Mouse (Mus musculus) left cerebral cortex, postnatal 25 days (tissue): ENCODE results near the gene Arfgap3. TPM values are rescaled to one million over a fixed set of nuclear protein-coding genes. Genes with fewer than 3 reads are reported as not detected.

Experiments used
- DNase-seq, 2 experiments: peaks; one replicate each; pipeline ENCODE4 v3.0.0; 2022; ENCODE audit warnings: low spot score in 2 of 2, mixed read lengths in 1 of 2
- intact Hi-C: fragments of 180-260 bp; cut with DNase I; formaldehyde crosslinking; loops from one replicate; pipeline ENCODE4 v1.15.1; 2025
- total RNA-seq, 2 experiments: library from RNA; stranded (reverse); gene quantifications; 2 replicates each; pipeline ENCODE4 v1.2.3; 2021

Arfgap3 gene
- total RNA-seq, 2 experiments from 2014 or later, result 17.3 to 24.4 TPM

DNA sequence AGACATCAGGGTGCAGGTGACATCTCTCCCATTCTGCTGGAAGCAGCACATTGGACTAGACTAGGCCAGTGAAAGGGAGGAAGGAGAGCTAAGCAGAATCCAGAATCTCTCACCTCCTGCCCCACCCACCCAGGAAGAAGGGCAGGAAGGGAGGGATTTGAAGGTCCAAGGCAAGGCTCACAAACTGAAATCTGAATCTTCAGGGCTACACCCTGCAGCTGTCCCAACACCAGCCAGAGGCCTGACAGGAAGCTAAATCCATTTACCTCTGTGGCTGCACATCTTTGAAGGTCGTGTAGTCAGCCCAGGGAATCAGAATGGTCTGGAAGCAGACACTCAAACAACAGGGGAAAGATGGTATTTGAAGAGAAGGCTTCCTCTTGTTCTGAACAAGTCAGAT is 84.8 kb downstream of the Arfgap3 start:
- intact Hi-C loops, result no loop called here
- no peak for DNase-seq

DNA sequence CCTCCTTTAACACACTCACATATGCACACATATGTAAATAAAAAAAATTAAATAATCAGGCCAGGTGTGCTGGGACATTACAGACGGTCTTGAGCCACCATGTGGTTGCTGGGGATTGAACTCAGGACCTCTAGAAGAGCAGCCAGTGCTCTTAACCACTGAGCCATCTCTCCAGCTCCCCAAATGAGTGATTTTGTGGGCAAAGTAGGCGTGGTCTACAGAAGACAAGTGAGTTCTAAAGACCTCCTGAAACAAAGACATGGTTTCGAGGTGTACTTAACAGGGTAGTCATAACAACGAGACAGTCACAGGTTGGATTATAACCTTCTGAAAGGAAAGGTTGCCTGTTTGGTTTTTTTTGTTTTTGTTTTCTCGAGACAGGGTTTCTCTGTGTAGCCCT is 86.6 kb downstream of the Arfgap3 start:
- intact Hi-C loops, result no loop called here

DNA sequence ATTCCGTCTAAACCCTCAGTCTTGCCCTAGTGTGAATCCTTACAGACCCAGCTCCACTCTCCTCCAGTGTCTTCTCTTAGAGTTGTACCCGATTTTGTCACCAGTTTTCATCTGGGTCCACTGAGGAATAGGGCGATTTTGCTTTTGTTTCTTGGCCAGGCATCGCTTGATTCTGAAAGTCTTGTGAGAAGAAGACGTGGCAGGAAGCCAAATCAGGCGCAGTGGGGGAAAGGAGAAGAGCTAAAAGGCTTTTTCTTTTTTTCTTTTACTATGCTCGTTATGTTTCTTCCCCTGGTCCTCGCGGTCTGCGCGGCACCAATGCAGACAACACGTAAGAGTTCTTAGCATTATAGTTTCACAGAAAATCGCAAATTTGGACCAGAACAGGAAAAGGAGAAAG is 92.1 kb downstream of the Arfgap3 start:
- no peak for DNase-seq
- intact Hi-C loops, result no loop called here

More for the DNA sequence above, 86.6 kb downstream of the Arfgap3 start:
- no peak for DNase-seq

DNA sequence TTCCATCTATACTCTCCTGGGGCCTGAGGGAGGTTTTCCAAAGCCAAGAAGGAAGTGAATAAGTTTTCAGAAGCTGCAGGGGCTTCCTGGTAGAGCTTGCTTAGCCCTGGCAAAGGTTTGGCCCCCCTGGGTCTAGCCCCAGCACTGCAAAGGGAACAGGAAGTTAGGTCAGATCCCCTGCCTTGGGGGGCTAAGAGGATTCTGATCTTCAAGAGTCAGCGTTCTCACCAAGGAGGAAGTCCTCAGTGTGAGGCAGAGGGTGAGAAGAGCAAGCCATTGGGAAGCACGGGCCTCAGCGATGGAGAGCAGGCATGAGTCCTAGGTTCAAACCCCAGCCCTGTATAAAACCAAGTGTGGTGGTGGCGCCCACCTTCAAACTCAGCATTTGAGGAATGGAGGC is 93.6 kb downstream of the Arfgap3 start:
- intact Hi-C loops, result no loop called here
- DNase-seq, result no peak

DNA sequence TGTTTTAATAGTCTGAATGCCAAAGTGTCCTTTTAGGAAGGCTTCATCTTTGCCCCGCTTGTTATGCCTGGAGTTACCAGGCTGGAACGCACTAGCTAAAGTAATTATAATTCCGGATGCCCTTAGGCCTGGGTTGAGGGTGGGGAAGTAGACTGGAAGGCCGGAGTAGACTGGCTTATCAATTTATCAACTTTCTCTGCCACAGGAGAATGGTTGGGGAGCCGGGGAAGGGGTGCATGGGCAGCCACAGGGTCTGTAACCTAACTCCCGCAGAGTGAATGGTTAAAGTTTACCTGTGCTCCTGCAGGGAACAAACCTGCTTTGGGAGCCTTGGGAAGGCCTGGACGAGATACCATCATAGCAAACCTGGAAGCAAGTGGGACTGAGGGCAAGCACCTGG is 94.1 kb downstream of the Arfgap3 start:
- DNase-seq, result no peak
- intact Hi-C loops, result no loop called here

DNA sequence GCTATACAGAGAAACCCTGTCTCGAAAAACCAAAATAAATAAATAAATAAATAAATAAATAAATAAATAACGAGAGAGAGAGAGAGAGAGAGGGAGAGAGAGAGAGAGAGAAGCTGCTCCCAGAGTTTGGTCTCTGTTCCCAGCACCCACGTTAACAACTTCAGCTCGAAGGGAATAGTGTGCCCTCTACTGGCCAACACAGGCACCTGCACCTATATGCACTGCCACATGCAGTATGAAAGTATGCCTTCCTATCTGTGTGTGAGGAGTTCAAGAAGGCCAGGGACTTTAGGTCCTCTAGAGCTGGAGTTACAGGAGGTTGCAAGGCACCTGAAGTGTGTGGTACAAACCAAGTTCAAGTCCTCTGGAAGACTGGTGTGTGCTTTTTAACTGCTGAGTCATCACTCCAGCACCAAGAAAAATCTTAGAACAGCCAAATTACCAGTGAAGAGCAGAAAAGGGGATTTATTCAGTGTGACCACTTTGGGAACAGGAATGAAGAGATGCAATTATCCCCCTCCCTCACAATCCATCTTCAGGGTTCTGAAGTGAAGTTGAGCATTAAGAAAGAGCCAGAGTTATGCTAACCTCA is 94.8 kb downstream of the Arfgap3 start:
- DNase-seq, result no peak
- intact Hi-C loops, result no loop called here

DNA sequence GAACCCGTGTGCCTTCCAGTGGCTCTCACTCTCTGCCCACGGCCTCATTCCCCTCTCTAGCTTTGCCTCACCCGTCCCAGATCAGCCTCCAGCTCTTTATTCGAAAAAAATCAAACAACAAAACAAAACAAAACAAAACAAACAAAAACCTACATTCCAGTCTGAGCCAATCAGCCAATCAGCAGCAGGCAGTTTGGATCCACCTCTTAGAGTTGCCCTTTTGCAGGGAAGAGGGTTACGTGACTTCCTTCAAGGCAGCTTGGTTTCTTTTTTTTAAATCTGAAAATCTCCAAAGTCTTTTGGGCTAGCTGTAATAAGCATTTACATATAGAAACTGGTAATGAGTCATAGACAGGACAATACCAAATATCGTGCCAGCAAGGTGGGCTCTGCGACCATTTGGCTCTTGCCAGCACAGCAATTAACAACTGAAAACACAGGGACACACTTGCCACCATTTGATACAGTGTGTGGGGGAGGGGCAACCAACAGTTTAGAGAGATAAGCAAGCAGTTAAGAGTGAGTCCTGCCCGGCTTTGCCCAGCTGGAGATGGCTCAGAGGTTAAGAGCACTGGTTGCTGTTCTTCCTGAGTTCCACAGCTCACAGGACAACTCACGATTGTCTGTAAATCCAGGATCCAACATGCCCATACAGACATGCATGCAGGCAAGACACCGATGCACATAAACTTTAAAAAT is 95.5 kb downstream of the Arfgap3 start:
- intact Hi-C loops, result no loop called here

DNA sequence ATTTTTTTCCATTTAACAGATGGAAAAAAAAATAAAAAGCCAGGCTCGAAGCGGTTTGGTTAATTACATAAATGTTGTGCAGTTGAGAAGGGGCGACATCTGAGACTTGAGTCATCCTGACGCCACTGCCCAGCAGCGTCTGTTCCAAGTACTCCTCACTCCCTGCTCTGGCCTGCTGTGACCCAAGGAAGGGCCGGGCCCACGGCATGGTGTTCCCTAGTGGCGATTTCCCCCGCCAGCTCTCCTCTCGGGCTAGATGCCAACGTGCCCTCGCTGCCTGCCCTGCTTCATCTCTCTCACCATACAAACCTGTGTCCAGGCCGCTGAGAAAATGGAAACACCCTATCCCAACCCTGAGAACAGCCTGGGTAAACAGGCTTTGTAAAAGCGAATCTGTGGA is 98.0 kb downstream of the Arfgap3 start:
- intact Hi-C loops, result no loop called here
- DNase-seq, result no peak

More for the DNA sequence above, 95.5 kb downstream of the Arfgap3 start:
- no peak for DNase-seq

DNA sequence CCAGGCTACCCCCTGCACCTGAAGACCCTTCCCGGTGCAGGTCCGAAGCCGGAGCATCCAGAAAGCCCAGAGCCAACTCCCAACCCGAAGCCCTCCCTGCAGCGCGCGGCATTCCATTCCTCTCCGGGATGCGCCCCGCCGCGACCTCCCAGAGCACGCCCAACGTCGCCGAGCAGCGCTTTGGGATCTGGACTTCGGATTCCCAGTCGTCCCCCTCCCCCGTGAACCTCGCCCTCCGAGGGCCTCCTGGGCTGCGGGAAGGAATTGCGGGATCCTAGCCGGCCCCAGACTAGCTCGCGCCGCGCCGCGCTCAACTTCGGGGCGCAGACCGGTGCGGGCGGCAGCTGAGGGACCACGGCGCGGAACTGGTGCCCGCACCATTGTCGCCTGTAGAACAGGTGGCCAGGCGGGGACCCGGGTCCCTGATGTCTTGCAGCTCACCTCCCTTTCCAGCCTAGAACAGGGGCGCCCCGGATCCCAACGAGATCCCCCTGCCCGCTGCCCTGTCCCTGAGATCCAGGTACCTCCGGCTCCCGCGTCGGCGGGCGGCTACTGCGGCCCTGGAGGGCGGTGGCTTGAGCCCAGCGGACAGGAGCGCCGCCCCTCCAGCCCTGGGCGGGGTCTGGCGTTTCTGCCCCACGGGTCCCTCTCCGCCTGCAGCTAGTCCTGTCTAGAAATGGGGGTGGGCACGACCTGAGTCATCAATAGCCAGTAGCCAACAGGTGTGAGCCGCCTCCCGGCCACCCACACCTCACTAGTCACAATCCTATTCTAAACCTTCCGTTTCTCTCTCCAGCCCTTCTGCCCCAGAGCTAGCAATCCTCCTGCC is 98.7 kb downstream of the Arfgap3 start, which contains the start of gene A4galt:
Gene A4galt, minus strand, starts transcription at position 599 of the 829 bp plus-strand sequence.
- intact Hi-C loops, result no loop called here
- DNase-seq, result peak in 1 of 2 experiments; percentile 32

DNA sequence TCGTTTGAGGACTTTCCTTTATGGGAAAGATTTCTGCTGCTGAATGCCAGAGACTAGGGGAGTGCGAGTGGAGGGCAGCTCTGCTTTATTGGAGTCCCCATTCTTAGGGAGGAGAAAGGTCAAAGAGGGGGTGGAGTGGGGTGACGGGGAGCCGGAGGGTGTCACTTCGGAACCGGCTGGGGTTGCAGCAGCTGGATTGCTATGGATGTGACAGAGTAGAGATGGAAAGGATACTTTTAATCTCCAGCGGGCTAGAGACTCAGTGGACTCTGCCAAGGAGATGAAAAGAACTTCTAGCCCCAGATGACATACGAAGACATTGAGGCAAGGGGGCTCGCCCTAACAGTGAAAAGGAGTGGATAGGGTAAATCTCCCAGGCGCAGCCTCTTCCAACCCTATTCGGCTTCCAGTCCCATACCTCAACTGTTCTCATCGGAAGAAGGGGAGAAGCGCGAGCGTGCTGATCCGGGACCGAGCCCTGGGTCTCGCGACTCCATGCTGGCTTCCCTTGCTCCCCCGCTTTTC is 99.3 kb downstream of the Arfgap3 start:
- DNase-seq, result no peak
- intact Hi-C loops, result no loop called here

Other genes starting within 250 kb of the Arfgap3 start
- 100 to 1,000 TPM; 140 to 161 TPM for gene Rrp7a, start 227.4 kb downstream of the Arfgap3 start, total RNA-seq
- 10 to 100 TPM; 86.0 to 86.2 TPM for gene Poldip3, start 200.9 kb downstream of the Arfgap3 start, total RNA-seq
- gene Cyb5r3, start 177.7 kb downstream of the Arfgap3 start, total RNA-seq, result 10 to 100 TPM; 55.8 to 58.8 TPM
- gene A4galt, start 98.5 kb downstream of the Arfgap3 start, total RNA-seq, result 1 to 10 TPM; 3.5 to 5.2 TPM
- 10 to 100 TPM; 90.1 to 97.8 TPM for gene Pacsin2, start 114.4 kb upstream of the Arfgap3 start, total RNA-seq
- 10 to 100 TPM; 50.6 to 52.6 TPM for gene Ttll1, start 160.6 kb upstream of the Arfgap3 start, total RNA-seq
- not detected for gene Bik, start 176.6 kb upstream of the Arfgap3 start, total RNA-seq
- gene Tspo, start 213.3 kb upstream of the Arfgap3 start, total RNA-seq, result 1 to 10 TPM; 4.0 to 4.8 TPM
- 10 to 100 TPM; 24.6 to 27.2 TPM for gene Mcat, start 213.5 kb upstream of the Arfgap3 start, total RNA-seq
- gene Ttll12, start 244.9 kb upstream of the Arfgap3 start, total RNA-seq, result 10 to 100 TPM; 10.9 to 12.3 TPM